Mouse (Mus musculus) liver, embryonic 14.5 days (tissue): Measurements from ENCODE around the gene Nin.

Experiments used
- CTCF ChIP-seq: IDR thresholded peaks from 2 replicates; pipeline ENCODE4 v1.5.1; 2016; ENCODE audit warnings: antibody characterized with exemption, low read depth, control low read depth
- EP300 ChIP-seq: IDR thresholded peaks from 2 replicates; pipeline ENCODE4 v1.6.1; 2016; ENCODE audit warnings: antibody characterized with exemption, low read depth

DNA sequence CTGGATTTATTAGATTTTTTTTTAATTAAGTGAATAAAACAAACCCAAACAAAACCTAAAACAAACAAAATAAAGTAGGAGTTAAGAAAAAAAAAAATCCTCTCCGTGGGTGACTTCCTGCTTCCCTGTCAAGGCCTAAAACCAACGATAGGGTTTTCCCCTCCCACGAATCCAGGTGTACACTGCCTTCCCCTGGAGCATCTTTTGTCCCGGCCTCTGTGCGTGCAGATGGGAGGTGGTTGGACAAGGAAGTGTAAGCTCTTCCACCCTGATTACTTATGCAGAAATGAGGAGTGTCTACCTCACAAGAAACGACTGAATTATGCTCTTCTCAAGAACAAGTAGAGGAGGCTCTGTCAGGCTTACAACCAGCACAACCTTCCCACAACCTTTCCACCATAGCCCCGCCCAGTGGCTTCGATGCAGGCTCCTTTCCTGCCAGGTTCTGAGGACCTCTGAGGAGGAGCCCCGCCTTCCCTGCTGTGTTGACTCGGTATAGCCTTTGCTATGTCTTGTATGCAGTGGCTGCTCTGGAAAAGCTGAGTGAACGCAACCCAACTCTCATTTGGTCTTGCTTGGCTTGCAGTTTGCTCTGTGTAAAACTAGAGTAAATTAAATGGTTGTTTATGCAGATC lies 35.2 kb upstream of the Nin start:
- TF ChIP-seq CTCF (no peak), EP300 (no peak)
